Mouse (Mus musculus): Measurements from ENCODE around the gene Slc7a11.

- TF ChIP-seq POLR2A (IDR thresholded peaks at IDR 0.05; ENCODE audit: borderline replicate concordance, control insufficient read depth, low read depth, low read length) (no peak), CTCF (IDR thresholded peaks at IDR 0.05; ENCODE audit: control insufficient read depth, insufficient read depth, low read length) (no peak)
These were observed 514.7 kb downstream of the Slc7a11 start for GRCm38 (mm10) chr3:49928509-49929263.

Data from bone marrow, adult 2 months (tissue).